Mouse (Mus musculus): ENCODE results near the gene Gm9040. TPM values are rescaled to one million over a fixed set of nuclear protein-coding genes. Genes with fewer than 3 reads are reported as not detected.
"Not testable (repeated sequence)": the region's sequence is repeated elsewhere in the genome, so short reads cannot be mapped to it uniquely, and the experiment has no call there.

Gene Gm9040
- not detected in 2 replicates for polyA plus RNA-seq (2012)

DNA sequence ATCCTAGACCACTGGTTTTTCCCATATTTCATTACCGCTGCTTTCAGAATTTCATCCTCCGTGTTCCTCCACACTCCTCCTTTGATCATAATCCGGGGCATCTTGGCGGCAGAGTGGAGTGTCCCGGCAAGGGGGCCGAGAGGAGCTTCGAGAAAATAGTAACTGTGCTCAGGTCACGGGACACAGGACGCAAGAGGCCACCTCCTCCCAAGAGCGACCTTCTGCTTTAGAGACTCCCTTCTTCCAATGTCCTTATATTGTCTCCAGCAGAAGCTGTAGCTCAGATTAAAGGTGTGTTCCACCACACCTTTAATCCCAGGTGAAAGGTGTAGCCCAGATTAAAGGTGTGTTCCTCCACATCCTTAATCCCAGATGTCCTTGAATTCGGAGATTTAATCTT is at the start of gene Gm9040:
Gm9040 (minus strand) TSS at position 101 of the 400 bp plus-strand sequence.
- H3K36me3 ChIP-seq (ENCODE audit: control insufficient read depth); H3K4me1 ChIP-seq (ENCODE audit: control insufficient read depth); H3K4me3 ChIP-seq (replicated peaks); H3K27me3 ChIP-seq (ENCODE audit: control insufficient read depth); H3K9me3 ChIP-seq (ENCODE audit: control insufficient read depth, low read length): not testable (repeated sequence)

DNA sequence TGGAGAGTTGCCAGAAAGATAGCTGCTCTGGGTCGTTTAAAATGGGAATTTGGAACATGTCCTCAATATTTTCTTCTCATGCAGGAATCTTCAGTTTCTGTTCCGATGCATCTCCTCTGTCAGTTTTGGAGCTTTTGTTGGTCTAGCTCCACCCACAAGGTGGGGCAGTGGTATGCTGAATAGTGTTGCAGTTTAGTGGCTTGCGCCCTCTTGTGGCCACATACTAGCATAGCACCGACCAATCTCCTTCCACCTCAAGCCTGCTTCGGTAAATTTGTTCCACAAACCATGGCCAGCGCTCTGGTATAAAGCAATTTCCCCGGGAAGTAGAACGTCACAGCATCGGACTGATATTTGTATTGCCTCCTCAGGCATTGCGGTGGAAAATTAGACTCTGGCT is 43.7 kb upstream of the Gm9040 start:
- TF ChIP-seq GATA1 (IDR thresholded peaks at IDR 0.05; ENCODE audit: low read length) (no peak), TAL1 (IDR thresholded peaks at IDR 0.05; ENCODE audit: low read length) (no peak)
- H3K4me3 ChIP-seq (replicated peaks): no peak overlapping the region
- no peaks in the 10 kb centered on the region for H3K27me3 ChIP-seq (ENCODE audit: control insufficient read depth)
- H3K36me3 ChIP-seq (ENCODE audit: control insufficient read depth): no peaks in the 10 kb centered on the region
- no peaks in the 10 kb centered on the region for H3K4me1 ChIP-seq (ENCODE audit: control insufficient read depth)
- H3K9me3 ChIP-seq (ENCODE audit: control insufficient read depth, low read length): no peaks in the 10 kb centered on the region

GRCm38 (mm10) chr10:118369518-118369917 is 42.7 kb upstream of the Gm9040 start:
- Histone ChIP-seq H3K9me3 (ENCODE audit: control insufficient read depth, low read length) (peaks cover 2% of the 10 kb centered on the region; the same call in 1 of the 2 replicates), H3K27me3 (ENCODE audit: control insufficient read depth) (no peaks in the 10 kb centered on the region), H3K36me3 (ENCODE audit: control insufficient read depth) (no peaks in the 10 kb centered on the region), H3K4me3 (replicated peaks) (no peak overlapping the region), H3K4me1 (ENCODE audit: control insufficient read depth) (no peaks in the 10 kb centered on the region)
- TF ChIP-seq TAL1 (IDR thresholded peaks at IDR 0.05; ENCODE audit: low read length): no peak
- no peak for TF ChIP-seq GATA1 (IDR thresholded peaks at IDR 0.05; ENCODE audit: low read length)

DNA sequence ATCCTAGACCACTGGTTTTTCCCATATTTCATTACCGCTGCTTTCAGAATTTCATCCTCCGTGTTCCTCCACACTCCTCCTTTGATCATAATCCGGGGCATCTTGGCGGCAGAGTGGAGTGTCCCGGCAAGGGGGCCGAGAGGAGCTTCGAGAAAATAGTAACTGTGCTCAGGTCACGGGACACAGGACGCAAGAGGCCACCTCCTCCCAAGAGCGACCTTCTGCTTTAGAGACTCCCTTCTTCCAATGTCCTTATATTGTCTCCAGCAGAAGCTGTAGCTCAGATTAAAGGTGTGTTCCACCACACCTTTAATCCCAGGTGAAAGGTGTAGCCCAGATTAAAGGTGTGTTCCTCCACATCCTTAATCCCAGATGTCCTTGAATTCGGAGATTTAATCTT is 27.2 kb upstream of the Gm9040 start, which contains the start of gene Gm9049:
Gm9049 (minus strand) TSS at position 101 of the 400 bp plus-strand sequence.
- not testable (repeated sequence) for H3K4me1 ChIP-seq (ENCODE audit: control insufficient read depth); H3K36me3 ChIP-seq (ENCODE audit: control insufficient read depth); H3K4me3 ChIP-seq (replicated peaks)

DNA sequence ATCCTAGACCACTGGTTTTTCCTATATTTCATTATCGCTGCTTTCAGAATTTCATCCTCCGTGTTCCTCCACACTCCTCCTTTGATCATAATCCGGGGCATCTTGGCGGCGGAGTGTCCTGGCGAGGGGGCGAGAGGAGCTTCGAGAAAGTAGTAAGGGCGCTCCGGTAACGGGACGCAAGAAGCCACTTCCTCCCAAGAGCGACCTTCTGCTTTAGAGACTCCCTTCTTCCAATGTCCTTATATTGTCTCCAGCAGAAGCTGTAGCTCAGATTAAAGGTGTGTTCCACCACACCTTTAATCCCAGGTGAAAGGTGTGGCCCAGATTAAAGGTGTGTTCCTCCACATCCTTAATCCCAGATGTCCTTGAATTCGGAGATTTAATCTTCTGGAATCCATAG is 21.8 kb upstream of the Gm9040 start, which contains the start of gene Gm9048:
Gm9048 (minus strand) TSS at position 101 of the 400 bp plus-strand sequence.
- not testable (repeated sequence) for H3K36me3 ChIP-seq (ENCODE audit: control insufficient read depth); H3K4me3 ChIP-seq (replicated peaks); H3K27me3 ChIP-seq (ENCODE audit: control insufficient read depth); H3K9me3 ChIP-seq (ENCODE audit: control insufficient read depth, low read length); H3K4me1 ChIP-seq (ENCODE audit: control insufficient read depth)

More for the DNA sequence above, 27.2 kb upstream of the Gm9040 start, which contains the start of gene Gm9049:
- not testable (repeated sequence) for H3K27me3 ChIP-seq (ENCODE audit: control insufficient read depth); H3K9me3 ChIP-seq (ENCODE audit: control insufficient read depth, low read length)

DNA sequence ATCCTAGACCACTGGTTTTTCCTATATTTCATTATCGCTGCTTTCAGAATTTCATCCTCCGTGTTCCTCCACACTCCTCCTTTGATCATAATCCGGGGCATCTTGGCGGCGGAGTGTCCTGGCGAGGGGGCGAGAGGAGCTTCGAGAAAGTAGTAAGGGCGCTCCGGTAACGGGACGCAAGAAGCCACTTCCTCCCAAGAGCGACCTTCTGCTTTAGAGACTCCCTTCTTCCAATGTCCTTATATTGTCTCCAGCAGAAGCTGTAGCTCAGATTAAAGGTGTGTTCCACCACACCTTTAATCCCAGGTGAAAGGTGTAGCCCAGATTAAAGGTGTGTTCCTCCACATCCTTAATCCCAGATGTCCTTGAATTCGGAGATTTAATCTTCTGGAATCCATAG is 16.4 kb upstream of the Gm9040 start, which contains the start of gene Gm9046:
Gm9046 (minus strand) TSS at position 101 of the 400 bp plus-strand sequence.
- H3K27me3 ChIP-seq (ENCODE audit: control insufficient read depth); H3K4me1 ChIP-seq (ENCODE audit: control insufficient read depth); H3K36me3 ChIP-seq (ENCODE audit: control insufficient read depth); H3K9me3 ChIP-seq (ENCODE audit: control insufficient read depth, low read length); H3K4me3 ChIP-seq (replicated peaks): not testable (repeated sequence)

DNA sequence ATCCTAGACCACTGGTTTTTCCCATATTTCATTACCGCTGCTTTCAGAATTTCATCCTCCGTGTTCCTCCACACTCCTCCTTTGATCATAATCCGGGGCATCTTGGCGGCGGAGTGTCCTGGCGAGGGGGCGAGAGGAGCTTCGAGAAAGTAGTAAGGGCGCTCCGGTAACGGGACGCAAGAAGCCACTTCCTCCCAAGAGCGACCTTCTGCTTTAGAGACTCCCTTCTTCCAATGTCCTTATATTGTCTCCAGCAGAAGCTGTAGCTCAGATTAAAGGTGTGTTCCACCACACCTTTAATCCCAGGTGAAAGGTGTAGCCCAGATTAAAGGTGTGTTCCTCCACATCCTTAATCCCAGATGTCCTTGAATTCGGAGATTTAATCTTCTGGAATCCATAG is 11.0 kb upstream of the Gm9040 start, which contains the start of gene Gm9045:
Gm9045 (minus strand) TSS at position 101 of the 400 bp plus-strand sequence.
- not testable (repeated sequence) for H3K36me3 ChIP-seq (ENCODE audit: control insufficient read depth); H3K9me3 ChIP-seq (ENCODE audit: control insufficient read depth, low read length); H3K4me1 ChIP-seq (ENCODE audit: control insufficient read depth); H3K4me3 ChIP-seq (replicated peaks); H3K27me3 ChIP-seq (ENCODE audit: control insufficient read depth)

DNA sequence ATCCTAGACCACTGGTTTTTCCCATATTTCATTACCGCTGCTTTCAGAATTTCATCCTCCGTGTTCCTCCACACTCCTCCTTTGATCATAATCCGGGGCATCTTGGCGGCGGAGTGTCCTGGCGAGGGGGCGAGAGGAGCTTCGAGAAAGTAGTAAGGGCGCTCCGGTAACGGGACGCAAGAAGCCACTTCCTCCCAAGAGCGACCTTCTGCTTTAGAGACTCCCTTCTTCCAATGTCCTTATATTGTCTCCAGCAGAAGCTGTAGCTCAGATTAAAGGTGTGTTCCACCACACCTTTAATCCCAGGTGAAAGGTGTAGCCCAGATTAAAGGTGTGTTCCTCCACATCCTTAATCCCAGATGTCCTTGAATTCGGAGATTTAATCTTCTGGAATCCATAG is 5.5 kb upstream of the Gm9040 start, which contains the start of gene Gm9044:
Gm9044 (minus strand) TSS at position 101 of the 400 bp plus-strand sequence.
- not testable (repeated sequence) for H3K36me3 ChIP-seq (ENCODE audit: control insufficient read depth); H3K9me3 ChIP-seq (ENCODE audit: control insufficient read depth, low read length); H3K27me3 ChIP-seq (ENCODE audit: control insufficient read depth); H3K4me3 ChIP-seq (replicated peaks); H3K4me1 ChIP-seq (ENCODE audit: control insufficient read depth)

DNA sequence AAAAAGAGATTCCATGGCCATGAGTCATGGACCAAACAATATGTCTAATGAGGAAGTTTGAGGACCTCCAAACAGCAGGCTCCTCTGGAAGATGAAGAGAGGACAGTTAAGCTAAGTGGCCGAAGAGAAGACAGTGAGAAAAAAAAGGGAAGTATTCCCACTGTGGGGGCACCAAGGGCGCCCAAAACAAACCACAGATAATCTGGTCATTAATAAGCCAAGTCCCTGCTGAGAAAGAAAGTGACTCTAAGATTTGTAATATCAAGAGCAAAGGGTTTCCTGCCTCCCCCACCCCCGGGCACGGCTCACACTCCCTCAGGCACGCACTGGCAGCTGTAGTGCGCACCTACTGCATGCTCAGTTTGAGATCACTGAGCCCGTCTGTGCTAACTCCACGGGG is 7.7 kb downstream of the Gm9040 start:
- no peaks in the 10 kb centered on the region for H3K4me1 ChIP-seq (ENCODE audit: control insufficient read depth)
- no peak for TF ChIP-seq GATA1 (IDR thresholded peaks at IDR 0.05; ENCODE audit: low read length)
- no peaks in the 10 kb centered on the region for H3K36me3 ChIP-seq (ENCODE audit: control insufficient read depth)
- H3K27me3 ChIP-seq (ENCODE audit: control insufficient read depth): no peaks in the 10 kb centered on the region
- no peaks in the 10 kb centered on the region; the same call in 1 of the 2 replicates for H3K9me3 ChIP-seq (ENCODE audit: control insufficient read depth, low read length)
- no peak overlapping the region for H3K4me3 ChIP-seq (replicated peaks)

DNA sequence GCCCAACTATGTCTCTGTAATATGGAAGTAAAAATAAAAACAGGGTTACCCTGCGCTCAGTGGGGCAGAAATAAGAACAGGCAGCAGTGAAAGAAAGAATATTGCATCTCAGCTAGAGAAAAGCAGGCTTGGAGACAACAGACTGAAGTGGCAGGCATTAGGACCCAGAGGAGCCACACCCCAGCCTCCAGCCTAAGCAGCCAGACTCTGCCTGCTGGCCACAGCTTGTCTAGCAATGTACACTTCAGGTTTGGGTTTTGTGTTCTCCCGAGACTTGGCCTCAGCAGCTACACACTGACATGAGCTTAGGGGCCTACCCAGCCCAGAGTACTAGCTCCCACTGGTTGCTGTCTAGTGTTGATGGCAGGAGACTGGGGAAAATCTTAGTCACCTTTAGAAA is 24.6 kb downstream of the Gm9040 start:
- H3K36me3 ChIP-seq (ENCODE audit: control insufficient read depth); H3K27me3 ChIP-seq (ENCODE audit: control insufficient read depth); H3K9me3 ChIP-seq (ENCODE audit: control insufficient read depth, low read length); H3K4me1 ChIP-seq (ENCODE audit: control insufficient read depth); H3K4me3 ChIP-seq (replicated peaks): not testable (repeated sequence)

DNA sequence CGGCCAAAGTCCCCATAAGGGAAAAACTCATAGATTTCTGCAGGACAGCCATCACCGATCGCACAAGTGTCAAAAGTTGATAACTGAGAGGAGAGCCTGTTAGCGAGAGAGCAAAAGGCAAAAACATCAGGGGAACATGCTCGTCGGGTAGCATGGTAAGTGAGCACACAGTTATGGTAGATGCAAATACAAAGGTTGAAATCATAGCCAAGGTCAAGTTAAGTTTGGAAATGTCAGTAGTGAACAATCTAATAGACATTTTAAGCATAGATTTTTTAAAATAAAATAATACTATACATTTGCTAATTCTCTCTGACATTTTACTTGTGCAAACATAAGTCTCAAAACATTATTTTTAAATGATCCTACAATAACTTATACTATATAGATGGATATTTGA is 31.8 kb downstream of the Gm9040 start, which contains the start of gene Iltifb:
Iltifb (minus strand) TSS at position 101 of the 400 bp plus-strand sequence.
- no peak for TF ChIP-seq TAL1 (IDR thresholded peaks at IDR 0.05; ENCODE audit: low read length)
- TF ChIP-seq GATA1 (IDR thresholded peaks at IDR 0.05; ENCODE audit: low read length): no peak
- Histone ChIP-seq H3K9me3 (ENCODE audit: control insufficient read depth, low read length) (no peaks in the 10 kb centered on the region), H3K36me3 (ENCODE audit: control insufficient read depth) (no peaks in the 10 kb centered on the region), H3K4me1 (ENCODE audit: control insufficient read depth) (no peaks in the 10 kb centered on the region), H3K27me3 (ENCODE audit: control insufficient read depth) (no peaks in the 10 kb centered on the region), H3K4me3 (replicated peaks) (no peak within 1 kb of the TSS)

DNA sequence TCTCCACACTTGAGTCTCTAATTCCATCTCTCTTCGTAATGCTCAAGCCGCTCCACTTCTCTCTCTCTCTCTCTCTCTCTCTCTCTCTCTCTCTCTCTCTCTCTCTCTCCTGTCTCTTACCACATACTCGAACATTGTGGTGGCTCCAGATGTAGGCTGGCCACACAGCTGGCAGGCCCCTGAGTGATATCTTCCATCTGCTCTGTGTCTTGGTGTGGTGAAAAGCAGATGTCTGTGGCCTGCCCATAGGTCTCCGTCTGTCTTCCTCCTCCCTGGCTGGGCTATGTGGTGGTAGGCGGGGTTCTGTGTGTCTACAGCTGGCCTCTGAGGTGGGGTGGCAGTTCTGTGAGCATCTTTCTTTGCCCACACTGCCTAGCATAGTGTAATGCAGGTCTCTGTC is 43.8 kb downstream of the Gm9040 start:
- H3K36me3 ChIP-seq (ENCODE audit: control insufficient read depth); H3K4me3 ChIP-seq (replicated peaks); H3K27me3 ChIP-seq (ENCODE audit: control insufficient read depth); H3K4me1 ChIP-seq (ENCODE audit: control insufficient read depth); H3K9me3 ChIP-seq (ENCODE audit: control insufficient read depth, low read length): not testable (repeated sequence)

DNA sequence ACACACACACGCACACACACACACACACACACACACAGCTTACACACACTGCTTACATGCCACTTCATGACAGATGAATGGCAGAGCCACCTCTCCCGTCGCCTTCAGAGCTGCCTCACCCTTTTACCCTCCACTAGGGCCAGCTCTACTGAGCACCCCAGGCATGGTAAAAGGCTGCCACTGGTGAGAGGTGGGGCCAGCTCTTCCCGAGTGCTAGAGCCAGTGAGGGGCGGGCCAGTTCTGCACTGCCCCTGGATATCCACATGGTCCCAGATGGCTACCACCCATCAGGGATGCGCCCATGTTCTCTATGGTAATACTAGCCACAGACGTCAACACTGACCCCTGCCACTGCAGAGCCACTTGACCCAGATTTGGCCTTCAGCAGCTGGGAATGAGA is 44.2 kb downstream of the Gm9040 start:
- H3K4me3 ChIP-seq (replicated peaks); H3K9me3 ChIP-seq (ENCODE audit: control insufficient read depth, low read length): not testable (repeated sequence)

GRCm38 (mm10) chr10:118278069-118278468 is 48.7 kb downstream of the Gm9040 start:
- H3K36me3 ChIP-seq (ENCODE audit: control insufficient read depth); H3K4me3 ChIP-seq (replicated peaks); H3K27me3 ChIP-seq (ENCODE audit: control insufficient read depth); H3K9me3 ChIP-seq (ENCODE audit: control insufficient read depth, low read length); H3K4me1 ChIP-seq (ENCODE audit: control insufficient read depth): not testable (repeated sequence)

More for the DNA sequence above, 44.2 kb downstream of the Gm9040 start:
- not testable (repeated sequence) for H3K27me3 ChIP-seq (ENCODE audit: control insufficient read depth); H3K36me3 ChIP-seq (ENCODE audit: control insufficient read depth); H3K4me1 ChIP-seq (ENCODE audit: control insufficient read depth)

Data from erythroblast, embryonic 14.5 days (primary cell).